Mouse (Mus musculus) heart, postnatal 0 days (tissue): ENCODE measurements around the gene Osbp2.

Experiments used
- CTCF ChIP-seq: IDR thresholded peaks from 2 replicates; pipeline ENCODE4 v1.5.1; 2016; ENCODE audit warnings: antibody characterized with exemption, control low read depth, low read depth
- EP300 ChIP-seq: IDR thresholded peaks from 2 replicates; pipeline ENCODE4 v1.6.1; 2016; ENCODE audit warnings: antibody characterized with exemption, low read depth

GRCm38 (mm10) chr11:3667506-3667905 lies 196.2 kb downstream of the Osbp2 start:
- TF ChIP-seq CTCF, result no peak
- TF ChIP-seq EP300, result no peak
